Mouse (Mus musculus) forebrain, embryonic 14.5 days (tissue): ENCODE data around the gene Ribc1. TPM values are rescaled to one million over a fixed set of nuclear protein-coding genes. Genes with fewer than 3 reads are reported as not detected.

Experiments
- ATAC-seq: fragments of 200-750 bp; cut with Nextera tagmentation; 2 replicates; pipeline ENCODE4 v1.8.0; 2017; ENCODE audit warnings: mild to moderate bottlenecking, moderate library complexity
- DNase-seq: peaks from one replicate; pipeline ENCODE4 v3.0.0-alpha.2; 2015; ENCODE audit warnings: low spot score
- H3K27ac ChIP-seq: fragments of 300-500 bp; sonication (generic); 2 replicates; pipeline ENCODE4 v1.5.1; 2014; ENCODE audit warnings: low read depth, mild to moderate bottlenecking, control low read depth, low read length, moderate library complexity
- H3K27me3 ChIP-seq: fragments of 300-500 bp; sonication (generic); replicated peaks from 2 replicates; pipeline ENCODE4 v1.6.1; 2014; ENCODE audit warnings: low read length, control low read depth, mixed read lengths; ENCODE audit not compliant: control insufficient read depth, insufficient read depth
- H3K36me3 ChIP-seq: fragments of 300-500 bp; sonication (generic); 2 replicates; pipeline ENCODE4 v1.6.1; 2014; ENCODE audit warnings: low read length, control low read depth; ENCODE audit not compliant: control insufficient read depth, insufficient read depth
- H3K4me1 ChIP-seq: fragments of 300-500 bp; sonication (generic); 2 replicates; pipeline ENCODE4 v1.6.1; 2014; ENCODE audit warnings: antibody characterized with exemption, low read length, control low read depth; ENCODE audit not compliant: control insufficient read depth, insufficient read depth
- H3K4me2 ChIP-seq: fragments of 300-500 bp; sonication (generic); 2 replicates; pipeline ENCODE4 v1.6.1; 2014; ENCODE audit warnings: mild to moderate bottlenecking, control low read depth, low read length
- H3K4me3 ChIP-seq: fragments of 300-500 bp; sonication (generic); 2 replicates; pipeline ENCODE4 v1.5.1; 2014; ENCODE audit warnings: low read depth, low read length, control low read depth
- H3K9ac ChIP-seq: fragments of 300-500 bp; sonication (generic); 2 replicates; pipeline ENCODE4 v1.6.1; 2014; ENCODE audit warnings: mild to moderate bottlenecking, low read length, control low read depth, moderate library complexity
- H3K9me3 ChIP-seq: fragments of 300-500 bp; sonication (generic); replicated peaks from 2 replicates; pipeline ENCODE4 v1.6.1; 2016; ENCODE audit warnings: low read length, control low read depth, mixed read lengths; ENCODE audit not compliant: control insufficient read depth
- WGBS: fragments of 180-500 bp; shearing (Covaris S2); extraction: QIAGEN DNeasy Blood & Tissue Kit; methylation state at CpG from one replicate; pipeline ENCODE4 v1.1.7; 2014; 5-methylcytosine and 5-hydroxymethylcytosine counted together
- polyA plus RNA-seq: library from polyadenylated mRNA; unstranded; fragments of >200 nt; fragmentation: Nextera tagmentation; extraction: Ambion mirVana; gene quantifications from 2 replicates; pipeline ENCODE4 v1.2.1, GENCODE M21; 2014

Gene Ribc1
- polyA plus RNA-seq, 1 experiment from 2014 or later, result 3.4 TPM

- Histone ChIP-seq H3K27ac (no peak overlapping the region), H3K9me3 (no peaks in the 10 kb centered on the region), H3K9ac (no peak overlapping the region), H3K4me1 (no peaks in the 10 kb centered on the region), H3K27me3 (0 out of 2 replicates have a peak, but pooled peaks cover 3% of the 10 kb centered on the region), H3K36me3 (peaks cover 2% of the 10 kb centered on the region; the same call in 1 of the 2 replicates), H3K4me2 (no peak overlapping the region), H3K4me3 (no peak overlapping the region)
- whole genome bisulfite sequencing, result 72% methylated on average over 1 of the region's 1 CpGs
- ATAC-seq (no peak), DNase-seq (no peak)
These were observed 8.2 kb downstream of the Ribc1 start for GRCm38 (mm10) chrX:152007863-152008262.

- H3K36me3 ChIP-seq, result peaks cover 2% of the 10 kb centered on the region; the same call in 1 of the 2 replicates
- H3K27ac ChIP-seq, result no peak overlapping the region
- H3K27me3 ChIP-seq, result no peaks in the 10 kb centered on the region
- no peaks in the 10 kb centered on the region for H3K4me1 ChIP-seq
- DNase-seq, result no peak
- 88% methylated on average over 2 of the region's 2 CpGs for WGBS
- no peak for ATAC-seq
- H3K9me3 ChIP-seq, result no peaks in the 10 kb centered on the region
- H3K4me3 ChIP-seq, result no peak overlapping the region
- H3K4me2 ChIP-seq, result 0 out of 2 replicates have a peak overlapping the region, but pooled peaks have one; percentile 12
- H3K9ac ChIP-seq, result no peak overlapping the region
These were observed 13.2 kb downstream of the Ribc1 start for GRCm38 (mm10) chrX:152002865-152003264.

GRCm38 (mm10) chrX:152001737-152002710 lies 14.1 kb downstream of the Ribc1 start, which contains the start of gene Hsd17b10:
TSS of gene Hsd17b10 (plus strand) at chrX:152001845.
- peak within 1 kb of the TSS; percentile 60 for H3K4me2 ChIP-seq

GRCm38 (mm10) chrX:152001182-152001684 lies 14.9 kb downstream of the Ribc1 start:
- Histone ChIP-seq H3K9ac (0 out of 2 replicates have a peak overlapping the region, but pooled peaks have one; percentile 14), H3K36me3 (peaks cover 2% of the 10 kb centered on the region; the same call in 1 of the 2 replicates), H3K4me2 (peak overlapping the region; percentile 60), H3K27ac (no peak overlapping the region), H3K4me3 (peak overlapping the region; percentile 39), H3K4me1 (no peaks in the 10 kb centered on the region), H3K9me3 (no peaks in the 10 kb centered on the region), H3K27me3 (no peaks in the 10 kb centered on the region)
- no peak for DNase-seq
- no peak for ATAC-seq
- 51% methylated on average over 9 of the region's 9 CpGs for WGBS

More at GRCm38 (mm10) chrX:152001737-152002710, 14.1 kb downstream of the Ribc1 start, which contains the start of gene Hsd17b10:
- ATAC-seq (peak; percentile 99), DNase-seq (peak; percentile 88)
- H3K9me3 ChIP-seq, result no peaks in the 10 kb centered on the region
- no peaks in the 10 kb centered on the region for H3K4me1 ChIP-seq
- 33% methylated on average over 38 of the region's 41 CpGs for WGBS
- peak within 1 kb of the TSS; percentile 52 for H3K9ac ChIP-seq
- H3K27me3 ChIP-seq, result no peaks in the 10 kb centered on the region
- H3K36me3 ChIP-seq, result peaks cover 2% of the 10 kb centered on the region; the same call in 1 of the 2 replicates
- H3K4me3 ChIP-seq, result peak within 1 kb of the TSS; percentile 39
- H3K27ac ChIP-seq, result no peak within 1 kb of the TSS

GRCm38 (mm10) chrX:151999006-151999710 lies 16.9 kb downstream of the Ribc1 start:
- H3K27me3 ChIP-seq, result no peaks in the 10 kb centered on the region
- DNase-seq, result no peak
- H3K9me3 ChIP-seq, result no peaks in the 10 kb centered on the region

More at GRCm38 (mm10) chrX:151999006-151999710, 16.9 kb downstream of the Ribc1 start:
- ATAC-seq, result no peak
- H3K36me3 ChIP-seq, result peaks cover 2% of the 10 kb centered on the region; the same call in 1 of the 2 replicates
- no peaks in the 10 kb centered on the region for H3K4me1 ChIP-seq
- H3K27ac ChIP-seq, result no peak overlapping the region
- H3K4me2 ChIP-seq, result no peak overlapping the region
- no peak overlapping the region for H3K4me3 ChIP-seq
- no peak overlapping the region for H3K9ac ChIP-seq
- WGBS, result 61% methylated on average over 4 of the region's 4 CpGs

Other genes with a start within 250 kb of the Ribc1 start
- 58.5 and 85.7 TPM in 2 replicates for gene Huwe1, start 215.5 kb downstream of the Ribc1 start, polyA plus RNA-seq
- gene Hsd17b10, start 14.4 kb downstream of the Ribc1 start, polyA plus RNA-seq, result 136 and 151 TPM in 2 replicates
- gene Smc1a, start 133 bp upstream of the Ribc1 start, polyA plus RNA-seq, result 84.0 and 86.1 TPM in 2 replicates
- 4.6 and 5.5 TPM in 2 replicates for gene Iqsec2, start 128.0 kb upstream of the Ribc1 start, polyA plus RNA-seq
- gene Kdm5c, start 216.7 kb upstream of the Ribc1 start, polyA plus RNA-seq, result 19.0 and 25.6 TPM in 2 replicates